Mouse (Mus musculus): Measurements from ENCODE around the gene Eps15. TPM values are rescaled to one million over a fixed set of nuclear protein-coding genes. Genes with fewer than 3 reads are reported as not detected.

The Eps15 gene
- polyA plus RNA-seq, 1 experiment from 2014 or later = 27.9 TPM

- no peak overlapping the region for H3K27ac ChIP-seq (ENCODE audit: low read length)
- H3K9ac ChIP-seq (ENCODE audit: low read depth, low read length) = no peak overlapping the region
- H3K4me1 ChIP-seq (ENCODE audit: control insufficient read depth, insufficient read depth, low read length) = peaks cover 4% of the 10 kb centered on the region; the same call in 1 of the 2 replicates
- no peak overlapping the region for H3K4me2 ChIP-seq (ENCODE audit: low read depth, low read length)
- no peaks in the 10 kb centered on the region for H3K9me3 ChIP-seq (ENCODE audit: control insufficient read depth, low read length)
- ATAC-seq = no peak
- H3K4me3 ChIP-seq (ENCODE audit: low read length) = no peak overlapping the region
- no peaks in the 10 kb centered on the region for H3K36me3 ChIP-seq (ENCODE audit: control insufficient read depth, insufficient read depth, low read length)
- no peaks in the 10 kb centered on the region for H3K27me3 ChIP-seq (replicated peaks; ENCODE audit: control insufficient read depth, insufficient read depth, low read length)
- WGBS = 73% methylated on average over 16 of the region's 16 CpGs
Measured at GRCm38 (mm10) chr4:109432668-109433375, 152.8 kb downstream of the Eps15 start.

GRCm38 (mm10) chr4:109433641-109434040 is 153.6 kb downstream of the Eps15 start:
- Histone ChIP-seq H3K4me3 (ENCODE audit: low read length) (no peak overlapping the region), H3K27me3 (replicated peaks; ENCODE audit: control insufficient read depth, insufficient read depth, low read length) (no peaks in the 10 kb centered on the region), H3K27ac (ENCODE audit: low read length) (no peak overlapping the region), H3K9me3 (ENCODE audit: control insufficient read depth, low read length) (no peaks in the 10 kb centered on the region), H3K4me1 (ENCODE audit: control insufficient read depth, insufficient read depth, low read length) (peaks cover 4% of the 10 kb centered on the region; the same call in 1 of the 2 replicates), H3K36me3 (ENCODE audit: control insufficient read depth, insufficient read depth, low read length) (no peaks in the 10 kb centered on the region), H3K4me2 (ENCODE audit: low read depth, low read length) (no peak overlapping the region), H3K9ac (ENCODE audit: low read depth, low read length) (no peak overlapping the region)
- ATAC-seq = no peak
- 74% methylated on average over 6 of the region's 6 CpGs for WGBS

GRCm38 (mm10) chr4:109434256-109434655 is 154.2 kb downstream of the Eps15 start:
- Histone ChIP-seq H3K36me3 (ENCODE audit: control insufficient read depth, insufficient read depth, low read length) (no peaks in the 10 kb centered on the region), H3K4me1 (ENCODE audit: control insufficient read depth, insufficient read depth, low read length) (peaks cover 4% of the 10 kb centered on the region; the same call in 1 of the 2 replicates), H3K27me3 (replicated peaks; ENCODE audit: control insufficient read depth, insufficient read depth, low read length) (no peaks in the 10 kb centered on the region), H3K4me2 (ENCODE audit: low read depth, low read length) (no peak overlapping the region), H3K9ac (ENCODE audit: low read depth, low read length) (no peak overlapping the region), H3K9me3 (ENCODE audit: control insufficient read depth, low read length) (no peaks in the 10 kb centered on the region), H3K4me3 (ENCODE audit: low read length) (no peak overlapping the region), H3K27ac (ENCODE audit: low read length) (no peak overlapping the region)
- WGBS = 93% methylated on average over 1 of the region's 1 CpGs
- ATAC-seq = no peak

Other genes with a start within 250 kb of the Eps15 start
- gene Osbpl9, start 78.0 kb upstream of the Eps15 start, polyA plus RNA-seq (2015; fragmentation: Nextera tagmentation; extraction: Ambion mirVana) = 50.4 and 53.5 TPM in 2 replicates
- gene Calr4, start 45.8 kb upstream of the Eps15 start, polyA plus RNA-seq (2015; fragmentation: Nextera tagmentation; extraction: Ambion mirVana) = 0.16 TPM in 1 of 2 replicates, not detected in the other
- 18.7 and 19.8 TPM in 2 replicates for gene Ttc39a, start 126.4 kb downstream of the Eps15 start, polyA plus RNA-seq (2015; fragmentation: Nextera tagmentation; extraction: Ambion mirVana)
- 15.0 and 21.8 TPM in 2 replicates for gene Rnf11, start 204.5 kb downstream of the Eps15 start, polyA plus RNA-seq (2015; fragmentation: Nextera tagmentation; extraction: Ambion mirVana)